Mouse (Mus musculus): ENCODE results near the gene Slc25a39. TPM values are rescaled to one million over a fixed set of nuclear protein-coding genes. Genes with fewer than 3 reads are reported as not detected.

Gene Slc25a39
- polyA plus RNA-seq, 1 experiment from 2014 or later: 451 TPM

DNA sequence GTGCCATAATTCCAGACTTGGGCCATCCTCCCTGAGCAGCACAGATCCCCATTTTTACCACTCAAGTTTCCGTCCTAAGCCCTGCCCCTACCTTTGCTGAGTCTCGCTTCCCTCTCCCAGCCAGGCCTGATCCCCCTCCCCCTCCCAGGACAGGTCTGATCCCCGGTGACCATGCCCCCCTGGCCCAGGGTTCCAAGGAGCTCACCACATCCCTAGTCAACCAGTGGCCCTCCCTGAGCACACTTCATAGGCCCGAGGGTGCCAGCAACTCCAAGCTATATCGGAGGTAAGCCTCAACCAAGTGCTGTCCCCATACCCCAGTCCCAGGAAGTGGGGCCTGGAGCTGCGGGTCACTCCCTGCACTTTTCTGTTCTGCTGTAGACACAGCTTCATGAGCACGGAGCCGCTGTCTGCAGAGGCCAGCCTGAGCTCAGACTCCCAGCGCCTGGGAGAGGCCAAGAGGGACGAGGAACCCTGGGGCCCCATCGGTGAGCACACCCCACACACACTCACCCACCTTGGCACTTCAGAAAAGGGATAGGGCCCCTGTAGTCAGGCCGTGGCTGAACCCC, 7.1 kb downstream of the Slc25a39 start:
- Histone ChIP-seq H3K4me3 (replicated peaks) (no peak overlapping the region), H3K9ac (no peak overlapping the region; the same call in 1 of the 2 replicates)
- no peak for ATAC-seq (ENCODE audit: insufficient read depth)

DNA sequence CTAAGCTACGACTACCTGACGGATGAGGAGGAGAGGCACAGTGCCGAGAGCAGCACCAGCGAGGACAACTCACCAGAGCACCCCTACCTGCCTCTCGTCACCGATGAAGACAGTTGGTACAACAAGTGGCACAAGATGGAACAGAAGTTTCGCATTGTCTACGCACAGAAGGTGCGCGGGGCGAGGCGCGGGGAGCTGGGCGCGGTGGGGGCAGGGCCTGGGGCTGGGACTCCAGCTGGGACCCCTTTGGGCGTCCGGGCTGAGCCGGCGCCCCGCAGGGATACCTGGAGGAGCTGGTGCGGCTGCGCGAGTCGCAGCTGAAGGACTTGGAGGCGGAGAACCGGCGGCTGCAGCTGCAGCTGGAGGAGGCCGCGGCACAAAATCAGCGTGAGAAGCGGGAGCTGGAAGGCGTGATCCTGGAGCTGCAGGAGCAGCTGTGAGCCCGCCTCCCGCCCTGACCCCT, 8.1 kb downstream of the Slc25a39 start:
- Histone ChIP-seq H3K9ac (0 out of 2 replicates have a peak overlapping the region, but pooled peaks have one; percentile 45), H3K36me3 (replicated peaks) (peaks cover 32% of the 10 kb centered on the region), H3K4me2 (peak overlapping the region; percentile 60), H3K4me1 (replicated peaks) (peaks cover 47% of the 10 kb centered on the region), H3K9me3 (replicated peaks) (no peaks in the 10 kb centered on the region), H3K27ac (replicated peaks) (no peak overlapping the region), H3K4me3 (replicated peaks) (peak overlapping the region; percentile 43), H3K27me3 (peaks cover 81% of the 10 kb centered on the region)
- 5% methylated on average over 34 of the region's 34 CpGs for WGBS (ENCODE audit: insufficient replicate concordance)
- no peak for ATAC-seq (ENCODE audit: insufficient read depth)

More for the DNA sequence above, 7.1 kb downstream of the Slc25a39 start:
- Histone ChIP-seq H3K4me2 (no peak overlapping the region), H3K4me1 (replicated peaks) (peaks cover 54% of the 10 kb centered on the region), H3K36me3 (replicated peaks) (peaks cover 42% of the 10 kb centered on the region), H3K9me3 (replicated peaks) (no peaks in the 10 kb centered on the region), H3K27me3 (peaks cover 72% of the 10 kb centered on the region), H3K27ac (replicated peaks) (no peak overlapping the region)
- WGBS (ENCODE audit: insufficient replicate concordance): 24% methylated on average over 12 of the region's 12 CpGs

DNA sequence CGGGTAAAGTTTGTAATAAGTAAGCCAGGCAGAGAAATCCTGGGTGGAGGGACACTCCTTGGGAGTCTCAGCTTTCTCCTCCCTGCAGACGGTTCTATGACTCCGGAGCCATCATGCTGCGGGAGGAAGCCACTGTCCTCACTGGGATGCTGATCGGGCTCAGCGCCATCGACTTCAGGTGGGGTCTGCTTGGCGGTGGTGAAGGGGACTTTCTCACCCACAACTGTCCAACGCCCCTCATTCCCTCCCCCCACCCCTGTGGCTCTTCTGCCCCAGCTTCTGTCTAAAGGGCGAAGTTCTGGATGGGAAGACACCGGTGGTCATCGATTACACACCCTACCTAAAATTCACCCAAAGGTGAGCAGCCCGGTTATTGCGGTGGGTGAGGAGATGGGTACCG, 8.6 kb downstream of the Slc25a39 start:
- Histone ChIP-seq H3K4me2 (peak overlapping the region; percentile 60), H3K27ac (replicated peaks) (no peak overlapping the region), H3K4me3 (replicated peaks) (peak overlapping the region; percentile 43), H3K4me1 (replicated peaks) (peaks cover 46% of the 10 kb centered on the region), H3K9ac (no peak overlapping the region), H3K36me3 (replicated peaks) (peaks cover 27% of the 10 kb centered on the region), H3K27me3 (peaks cover 87% of the 10 kb centered on the region), H3K9me3 (replicated peaks) (no peaks in the 10 kb centered on the region)
- no peak for ATAC-seq (ENCODE audit: insufficient read depth)
- 18% methylated on average over 15 of the region's 15 CpGs for WGBS (ENCODE audit: insufficient replicate concordance)

DNA sequence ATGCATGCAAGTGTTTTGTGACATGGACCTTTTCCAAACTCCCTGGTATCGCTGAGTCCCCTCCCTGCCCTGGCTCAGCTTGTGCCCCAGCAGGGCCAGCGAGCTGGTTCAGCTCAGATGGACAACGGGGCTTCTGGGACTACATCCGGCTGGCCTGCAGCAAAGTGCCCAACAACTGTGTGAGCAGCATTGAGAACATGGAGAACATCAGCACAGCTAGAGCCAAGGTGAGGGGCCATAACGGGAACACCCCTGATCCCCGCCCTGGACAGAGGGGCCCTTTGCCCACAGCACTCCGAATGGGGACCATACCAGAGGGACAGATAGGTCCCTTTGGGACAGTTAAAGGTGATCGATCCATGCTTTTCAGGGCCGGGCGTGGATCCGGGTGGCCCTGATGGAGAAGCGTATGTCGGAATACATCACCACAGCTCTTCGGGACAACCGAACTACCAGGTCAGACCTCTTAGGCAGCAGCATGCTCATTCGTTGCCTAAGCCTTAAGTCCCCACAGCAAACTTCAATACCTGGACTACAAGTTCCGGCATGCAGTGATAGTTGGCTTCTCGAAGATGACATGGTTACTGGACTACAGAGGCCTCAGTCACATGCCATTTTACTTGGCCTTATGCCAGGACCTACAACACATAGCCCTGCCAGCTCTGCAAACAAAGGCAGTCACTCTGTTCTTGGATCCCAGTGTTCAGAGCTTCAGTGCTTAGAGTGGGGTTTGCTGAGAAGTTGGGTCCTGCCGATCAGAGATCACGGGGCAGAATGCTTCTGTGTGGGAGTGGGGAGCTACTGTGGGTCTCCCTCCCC, 9.5 kb downstream of the Slc25a39 start:
- Histone ChIP-seq H3K4me3 (replicated peaks) (no peak overlapping the region), H3K36me3 (replicated peaks) (peaks cover 18% of the 10 kb centered on the region), H3K4me1 (replicated peaks) (peaks cover 51% of the 10 kb centered on the region), H3K9ac (no peak overlapping the region), H3K9me3 (replicated peaks) (no peaks in the 10 kb centered on the region), H3K4me2 (no peak overlapping the region), H3K27ac (replicated peaks) (no peak overlapping the region), H3K27me3 (peaks cover 95% of the 10 kb centered on the region)
- no peak for ATAC-seq (ENCODE audit: insufficient read depth)
- 75% methylated on average over 20 of the region's 20 CpGs for WGBS (ENCODE audit: insufficient replicate concordance)

DNA sequence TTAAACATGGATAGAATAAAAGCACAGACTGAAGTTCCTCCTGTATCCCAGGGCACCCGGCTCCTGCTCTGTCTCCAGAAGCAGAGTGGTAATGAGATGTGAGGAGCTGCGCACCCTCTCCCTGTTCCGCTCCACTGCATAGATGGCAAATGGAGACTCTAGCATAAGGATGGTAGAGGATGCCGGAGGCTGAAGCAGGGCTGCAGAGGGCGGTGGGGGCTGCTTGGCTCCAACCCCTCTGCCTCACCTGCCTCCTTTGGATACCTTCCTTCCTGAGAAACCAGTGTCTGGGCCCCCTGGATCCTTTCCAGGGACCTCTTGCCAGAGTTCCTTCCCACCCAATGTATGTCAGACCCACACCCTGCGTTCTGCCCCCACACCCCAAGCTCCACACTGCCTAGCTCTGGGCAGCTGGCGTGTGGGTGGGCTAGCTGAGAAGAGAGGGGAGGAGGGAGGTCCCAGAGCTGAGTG, 11.0 kb downstream of the Slc25a39 start:
- peaks cover 100% of the 10 kb centered on the region for H3K27me3 ChIP-seq
- no peaks in the 10 kb centered on the region for H3K9me3 ChIP-seq (replicated peaks)
- no peak overlapping the region for H3K4me2 ChIP-seq
- no peak overlapping the region for H3K4me3 ChIP-seq (replicated peaks)
- H3K27ac ChIP-seq (replicated peaks): no peak overlapping the region
- no peak for ATAC-seq (ENCODE audit: insufficient read depth)
- H3K9ac ChIP-seq: no peak overlapping the region
- WGBS (ENCODE audit: insufficient replicate concordance): 69% methylated on average over 7 of the region's 7 CpGs
- H3K4me1 ChIP-seq (replicated peaks): peaks cover 58% of the 10 kb centered on the region
- peaks cover 3% of the 10 kb centered on the region; the same call in 1 of the 2 replicates for H3K36me3 ChIP-seq (replicated peaks)

DNA sequence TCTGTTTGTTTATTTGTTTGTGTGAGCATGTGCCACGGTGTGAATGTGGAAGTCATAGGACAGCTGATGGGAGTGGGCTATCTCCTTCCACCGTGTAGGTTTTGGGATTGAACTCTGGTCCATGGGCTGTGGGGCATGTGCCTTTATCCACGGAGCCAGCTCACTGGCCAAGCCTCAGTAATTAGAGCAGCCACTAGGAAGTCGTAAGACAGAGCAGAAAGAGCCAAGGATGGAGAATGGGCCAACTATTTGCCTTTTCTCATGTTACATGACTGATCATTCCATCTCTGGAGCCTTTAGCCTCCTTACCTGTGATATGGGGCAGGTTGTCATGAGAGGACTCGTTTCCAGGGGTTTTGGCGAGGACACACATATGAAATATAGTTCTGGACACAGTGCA, 11.5 kb downstream of the Slc25a39 start:
- H3K27ac ChIP-seq (replicated peaks): no peak overlapping the region
- H3K4me3 ChIP-seq (replicated peaks): no peak overlapping the region
- peaks cover 100% of the 10 kb centered on the region for H3K27me3 ChIP-seq
- peaks cover 54% of the 10 kb centered on the region for H3K4me1 ChIP-seq (replicated peaks)
- no peak overlapping the region for H3K4me2 ChIP-seq
- no peaks in the 10 kb centered on the region for H3K36me3 ChIP-seq (replicated peaks)
- WGBS (ENCODE audit: insufficient replicate concordance): 50% methylated on average over 6 of the region's 6 CpGs
- H3K9ac ChIP-seq: no peak overlapping the region
- ATAC-seq (ENCODE audit: insufficient read depth): no peak
- H3K9me3 ChIP-seq (replicated peaks): no peaks in the 10 kb centered on the region

DNA sequence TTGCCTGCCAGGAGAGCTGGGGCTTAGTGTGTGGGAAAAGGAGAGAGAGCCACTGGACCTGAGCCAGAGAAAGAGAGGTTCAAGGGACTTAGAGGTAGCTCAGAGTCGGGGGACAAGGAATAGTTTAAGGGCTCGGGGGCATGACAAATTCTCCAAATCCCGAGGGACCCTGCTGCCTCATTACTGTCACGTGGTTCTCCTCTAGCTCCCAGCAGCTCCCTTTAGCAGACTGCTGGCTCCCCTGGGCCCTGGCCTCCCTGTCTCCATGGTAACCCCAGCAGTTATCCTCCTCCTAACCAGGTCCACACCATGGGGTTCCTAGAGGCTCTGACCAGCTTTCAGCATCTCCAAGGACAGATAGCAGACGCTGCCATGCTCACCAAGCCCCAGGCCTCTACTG, 12.5 kb downstream of the Slc25a39 start:
- Histone ChIP-seq H3K27ac (replicated peaks) (no peak overlapping the region), H3K9ac (no peak overlapping the region), H3K36me3 (replicated peaks) (no peaks in the 10 kb centered on the region), H3K9me3 (replicated peaks) (no peaks in the 10 kb centered on the region), H3K4me3 (replicated peaks) (no peak overlapping the region), H3K27me3 (peaks cover 100% of the 10 kb centered on the region), H3K4me1 (replicated peaks) (peaks cover 44% of the 10 kb centered on the region), H3K4me2 (no peak overlapping the region)
- WGBS (ENCODE audit: insufficient replicate concordance): 13% methylated on average over 5 of the region's 5 CpGs
- no peak for ATAC-seq (ENCODE audit: insufficient read depth)

DNA sequence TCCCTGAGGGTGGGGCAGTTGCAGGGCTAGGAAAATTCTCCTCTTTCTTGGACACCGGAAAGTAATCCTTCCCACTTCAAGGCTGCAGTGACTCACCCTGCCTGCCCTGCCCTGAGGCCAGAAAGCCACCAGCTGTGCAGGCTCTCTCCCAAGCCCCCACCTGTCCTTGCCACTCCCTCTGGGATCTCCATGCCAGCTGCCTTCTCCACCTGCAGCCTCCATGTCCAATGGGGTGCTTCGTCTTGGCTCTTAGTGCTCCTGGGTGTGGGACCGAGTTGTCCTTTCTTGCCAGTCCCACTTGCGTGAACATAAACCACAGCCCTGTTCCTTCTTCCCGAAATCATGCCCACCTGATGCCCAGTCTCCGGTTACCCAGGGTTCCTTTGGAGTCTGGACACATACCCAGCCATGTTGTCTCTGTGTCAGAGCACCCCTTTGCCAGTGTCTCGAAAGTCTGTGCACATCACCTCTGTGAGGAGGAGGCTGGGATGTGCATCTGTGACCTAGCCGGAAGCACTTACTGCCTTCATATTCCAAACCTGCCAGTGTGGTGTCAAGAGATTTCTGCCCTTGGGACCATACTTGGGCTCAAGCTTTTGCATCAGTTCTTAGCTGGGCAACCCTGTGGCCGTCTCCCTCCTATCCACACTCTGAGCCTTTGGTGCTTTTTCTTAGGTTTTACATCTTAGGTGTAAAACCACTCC, 13.2 kb downstream of the Slc25a39 start:
- H3K27me3 ChIP-seq: peaks cover 97% of the 10 kb centered on the region
- H3K9ac ChIP-seq: no peak overlapping the region
- H3K4me3 ChIP-seq (replicated peaks): no peak overlapping the region
- no peak overlapping the region for H3K4me2 ChIP-seq
- 69% methylated on average over 9 of the region's 9 CpGs for WGBS (ENCODE audit: insufficient replicate concordance)
- H3K4me1 ChIP-seq (replicated peaks): peaks cover 41% of the 10 kb centered on the region
- H3K36me3 ChIP-seq (replicated peaks): no peaks in the 10 kb centered on the region
- H3K27ac ChIP-seq (replicated peaks): no peak overlapping the region
- ATAC-seq (ENCODE audit: insufficient read depth): no peak
- H3K9me3 ChIP-seq (replicated peaks): no peaks in the 10 kb centered on the region

DNA sequence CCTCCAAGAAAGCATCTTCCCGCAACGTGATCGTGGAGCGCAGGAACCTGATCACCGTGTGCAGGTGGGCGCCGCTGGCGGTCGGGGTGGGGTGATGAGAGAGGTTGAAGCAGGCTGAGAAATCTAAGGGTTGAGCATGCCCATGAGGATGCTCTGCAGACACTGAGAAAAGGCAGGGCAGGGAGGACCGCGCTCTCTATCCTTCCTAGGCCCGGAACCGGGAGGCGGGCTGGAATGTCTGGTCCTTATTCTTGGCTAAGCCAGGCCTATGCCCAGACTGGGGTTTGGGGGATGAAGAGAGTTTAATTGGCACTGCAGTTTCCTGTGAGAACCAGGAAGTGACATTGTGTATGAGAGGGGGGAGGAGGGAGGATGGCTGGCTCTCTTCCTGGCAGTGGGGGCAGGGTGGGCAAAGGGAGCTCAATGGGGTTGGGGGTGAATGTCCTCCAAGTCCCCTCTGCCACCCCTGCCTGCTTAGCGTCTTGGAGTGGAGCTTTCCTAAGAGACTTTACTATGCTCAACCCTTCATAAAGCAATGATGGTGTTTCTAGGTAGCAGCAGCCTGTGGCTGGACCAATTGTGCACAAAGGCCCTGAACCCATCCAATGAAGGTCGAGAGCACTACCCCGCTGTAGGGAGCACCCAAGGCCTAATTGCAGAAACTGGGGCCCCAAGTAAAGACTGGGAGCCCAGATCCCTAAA, 13.9 kb downstream of the Slc25a39 start:
- WGBS (ENCODE audit: insufficient replicate concordance): 9% methylated on average over 17 of the region's 17 CpGs
- Histone ChIP-seq H3K4me3 (replicated peaks) (peak overlapping the region; percentile 48), H3K4me1 (replicated peaks) (peaks cover 34% of the 10 kb centered on the region), H3K36me3 (replicated peaks) (no peaks in the 10 kb centered on the region), H3K9me3 (replicated peaks) (no peaks in the 10 kb centered on the region), H3K27me3 (peaks cover 93% of the 10 kb centered on the region), H3K4me2 (peak overlapping the region; percentile 75), H3K9ac (peak overlapping the region; percentile 30; the same call in 1 of the 2 replicates), H3K27ac (replicated peaks) (no peak overlapping the region)
- no peak for ATAC-seq (ENCODE audit: insufficient read depth)

DNA sequence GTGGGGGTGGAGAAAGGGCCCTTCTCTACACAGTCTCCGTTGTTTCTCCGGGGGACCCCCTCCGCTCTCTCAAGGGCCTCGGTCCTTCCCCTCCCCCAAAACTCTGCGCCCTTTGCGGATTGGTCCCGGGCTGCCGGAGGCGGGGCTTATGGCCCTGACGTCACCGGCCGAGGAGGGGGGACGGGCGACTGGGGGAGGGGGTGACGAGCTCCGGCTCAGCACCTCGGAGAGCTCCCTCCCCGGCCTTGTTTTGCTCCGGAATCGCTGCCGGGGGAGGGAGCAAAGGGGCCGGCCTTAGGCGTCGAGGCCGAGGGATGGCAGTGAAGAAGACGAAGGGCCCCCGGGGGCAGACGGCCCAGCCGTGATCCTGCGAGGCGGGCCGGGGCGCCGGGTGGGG, 14.5 kb downstream of the Slc25a39 start, which contains the start of gene Rundc3a:
Gene Rundc3a, plus strand, starts transcription at position 166 of the 397 bp plus-strand sequence.
- ATAC-seq (ENCODE audit: insufficient read depth): peak; percentile 61
- H3K4me1 ChIP-seq (replicated peaks): peaks cover 34% of the 10 kb centered on the region
- H3K36me3 ChIP-seq (replicated peaks): no peaks in the 10 kb centered on the region
- peak within 1 kb of the TSS; percentile 30; the same call in 1 of the 2 replicates for H3K9ac ChIP-seq
- H3K27me3 ChIP-seq: peaks cover 87% of the 10 kb centered on the region
- H3K27ac ChIP-seq (replicated peaks): peak within 1 kb of the TSS; percentile 33; the same call in 1 of the 2 replicates
- peak within 1 kb of the TSS; percentile 48 for H3K4me3 ChIP-seq (replicated peaks)
- WGBS (ENCODE audit: insufficient replicate concordance): under 1% methylated on average over 33 of the region's 34 CpGs
- H3K9me3 ChIP-seq (replicated peaks): no peaks in the 10 kb centered on the region
- peak within 1 kb of the TSS; percentile 75 for H3K4me2 ChIP-seq
